In genomic region chr3:62484340-62484739, GRCm38 (mm10) we compare ENCODE assay signal across 28 mouse cellular contexts.
"Had no signal": no experiment of that assay in that cellular context is flagged by ENCODE, and none has a peak within 500 bp of the region (broad histone marks: within the 10 kb centered on the region; RNA-seq: fewer than 3 reads in every experiment).

No protein-coding gene starts in this region.

- H3K4me3 ChIP-seq: embryonic facial prominence, embryonic 10.5 days; embryonic facial prominence, embryonic 12.5 days; embryonic facial prominence, embryonic 13.5 days; embryonic facial prominence, embryonic 15.5 days; erythroblast, embryonic 14.5 days; forebrain, embryonic 10.5 days; forebrain, embryonic 12.5 days; forebrain, embryonic 13.5 days; forebrain, embryonic 15.5 days; gastrocnemius, adult 2 months; heart, adult 2 months had no signal

- H3K27ac ChIP-seq: embryonic facial prominence, embryonic 10.5 days; embryonic facial prominence, embryonic 12.5 days; embryonic facial prominence, embryonic 13.5 days; embryonic facial prominence, embryonic 15.5 days; forebrain, embryonic 10.5 days; forebrain, embryonic 12.5 days; forebrain, embryonic 13.5 days; forebrain, embryonic 15.5 days; gastrocnemius, adult 2 months; heart, adult 2 months had no signal

- DNase-seq: cerebellum, adult 8-10 months; cerebellum, adult 9-10 months; cerebellum, adult 9-11 months; cerebellum, postnatal 10 days; cerebellum, postnatal 14 days; cerebellum, postnatal 25 days; cerebellum, postnatal 36 days; embryo, embryonic 11 days; forebrain, postnatal 0 days; gastrocnemius, adult 2 months; gastrocnemius, postnatal 10 days; gastrocnemius, postnatal 14 days; gastrocnemius, postnatal 25 days; gastrocnemius, postnatal 36 days; heart, adult 11 months; heart, adult 18-20 months; heart, adult 2 months had no signal

- ATAC-seq: forebrain, embryonic 13.5 days; forebrain, embryonic 14.5 days; forebrain, embryonic 15.5 days; forebrain, embryonic 16.5 days; forebrain, postnatal 0 days had no signal

- H3K27me3 ChIP-seq: embryonic facial prominence, embryonic 12.5 days; embryonic facial prominence, embryonic 13.5 days; embryonic facial prominence, embryonic 15.5 days; forebrain, embryonic 12.5 days; forebrain, embryonic 13.5 days; forebrain, embryonic 15.5 days had no signal

- H3K4me1 ChIP-seq: embryonic facial prominence, embryonic 10.5 days; embryonic facial prominence, embryonic 12.5 days; embryonic facial prominence, embryonic 13.5 days; embryonic facial prominence, embryonic 15.5 days; forebrain, embryonic 10.5 days; forebrain, embryonic 12.5 days; forebrain, embryonic 13.5 days; forebrain, embryonic 15.5 days had no signal

- H3K9me3 ChIP-seq: embryonic facial prominence, embryonic 10.5 days; embryonic facial prominence, embryonic 12.5 days; embryonic facial prominence, embryonic 13.5 days; embryonic facial prominence, embryonic 15.5 days; forebrain, embryonic 10.5 days; forebrain, embryonic 12.5 days; forebrain, embryonic 13.5 days; forebrain, embryonic 15.5 days had no signal

- H3K9ac ChIP-seq: embryonic facial prominence, embryonic 12.5 days; embryonic facial prominence, embryonic 13.5 days; embryonic facial prominence, embryonic 15.5 days; forebrain, embryonic 12.5 days; forebrain, embryonic 13.5 days; forebrain, embryonic 15.5 days; forebrain, postnatal 0 days had no signal

- H3K4me2 ChIP-seq: embryonic facial prominence, embryonic 12.5 days; embryonic facial prominence, embryonic 13.5 days; embryonic facial prominence, embryonic 15.5 days; forebrain, embryonic 12.5 days; forebrain, embryonic 13.5 days; forebrain, embryonic 15.5 days had no signal
